Mouse (Mus musculus) adrenal gland, postnatal 10 days (tissue): ENCODE results near the gene Polm. TPM values are rescaled to one million over a fixed set of nuclear protein-coding genes. Genes with fewer than 3 reads are reported as not detected.
"Not testable (repeated sequence)": the region's sequence is repeated elsewhere in the genome, so short reads cannot be mapped to it uniquely, and the experiment has no call there.

Experiments
- DNase-seq: peaks from one replicate; pipeline ENCODE4 v3.0.0; 2021; ENCODE audit warnings: mixed read lengths
- total RNA-seq, 2 experiments: library from RNA; stranded (reverse); gene quantifications; 2 replicates each; pipeline ENCODE4 v1.2.3; 2021

Polm gene
- total RNA-seq, 2 experiments from 2014 or later: 6.3 to 13.7 TPM

GRCm38 (mm10) chr11:5855902-5856301 is 18.1 kb upstream of the Polm start:
- peak; percentile 63 for DNase-seq

GRCm38 (mm10) chr11:5855481-5855880 is 17.7 kb upstream of the Polm start:
- DNase-seq: no peak

- no peak for DNase-seq
Measured at GRCm38 (mm10) chr11:5852314-5852713, 14.5 kb upstream of the Polm start.

GRCm38 (mm10) chr11:5851021-5851736 is 13.4 kb upstream of the Polm start:
- DNase-seq: no peak

- no peak for DNase-seq
Measured at GRCm38 (mm10) chr11:5850452-5850851, 12.6 kb upstream of the Polm start.

- DNase-seq: no peak
Measured at GRCm38 (mm10) chr11:5849316-5849715, 11.5 kb upstream of the Polm start.

GRCm38 (mm10) chr11:5848741-5849140 is 10.9 kb upstream of the Polm start:
- no peak for DNase-seq

GRCm38 (mm10) chr11:5846639-5847345 is 9.0 kb upstream of the Polm start:
- peak; percentile 64 for DNase-seq

- no peak for DNase-seq
Measured at GRCm38 (mm10) chr11:5843131-5843530, 5.3 kb upstream of the Polm start.

GRCm38 (mm10) chr11:5841751-5842150 is 3.9 kb upstream of the Polm start:
- no peak for DNase-seq

GRCm38 (mm10) chr11:5840346-5840745 is 2.5 kb upstream of the Polm start:
- DNase-seq: no peak

GRCm38 (mm10) chr11:5836126-5836525 is 1.7 kb downstream of the Polm start:
- DNase-seq: peak; percentile 44

- no peak for DNase-seq
Measured at GRCm38 (mm10) chr11:5835057-5835456, 2.8 kb downstream of the Polm start.

GRCm38 (mm10) chr11:5834506-5834905 is 3.3 kb downstream of the Polm start:
- DNase-seq: no peak

- no peak for DNase-seq
Measured at GRCm38 (mm10) chr11:5829327-5829726, 8.5 kb downstream of the Polm start.

- no peak for DNase-seq
Measured at GRCm38 (mm10) chr11:5828509-5829191, 9.2 kb downstream of the Polm start.

GRCm38 (mm10) chr11:5827931-5828330 is 9.9 kb downstream of the Polm start:
- no peak for DNase-seq

GRCm38 (mm10) chr11:5825432-5825831 is 12.4 kb downstream of the Polm start:
- no peak for DNase-seq

- DNase-seq: no peak
Measured at GRCm38 (mm10) chr11:5819223-5819622, 18.6 kb downstream of the Polm start.

- DNase-seq: no peak
Measured at GRCm38 (mm10) chr11:5813381-5813780, 24.4 kb downstream of the Polm start.

GRCm38 (mm10) chr11:5809487-5809886 is 28.3 kb downstream of the Polm start:
- not testable (repeated sequence) for DNase-seq

- DNase-seq: no peak
Measured at GRCm38 (mm10) chr11:5807956-5808355, 29.9 kb downstream of the Polm start.

GRCm38 (mm10) chr11:5805711-5806110 is 32.1 kb downstream of the Polm start:
- DNase-seq: no peak
